ENCODE assay signal across 25 mouse cellular contexts in the genomic region with DNA sequence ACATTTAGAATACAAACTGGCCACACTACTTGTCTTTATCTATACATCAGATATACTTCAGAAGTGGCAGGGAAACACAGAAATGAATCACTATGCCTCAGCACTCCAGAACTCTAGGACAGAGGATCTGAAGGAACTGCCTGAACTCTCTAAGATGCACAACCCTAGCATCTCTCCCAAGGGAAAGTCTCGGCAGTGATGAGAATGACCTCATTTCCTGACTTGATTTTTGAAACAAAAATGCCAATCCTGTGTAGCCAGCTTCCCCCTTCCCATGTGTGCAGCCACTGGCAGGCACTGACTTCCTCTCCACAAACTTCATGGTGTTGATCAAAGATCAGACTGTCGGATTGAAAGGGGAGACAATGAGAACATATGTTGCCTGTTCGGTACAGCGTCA.
A peak's percentile ranks its signal among the peaks of the same experiment; 100 is the strongest.
DNase-seq lines count a peak whose midpoint lies in the region; ATAC-seq and TF ChIP-seq lines count a peak whose summit lies in the region.
"Had no signal": no experiment of that assay in that cellular context is flagged by ENCODE, and none has a peak within 500 bp of the region (broad histone marks: within the 10 kb centered on the region; RNA-seq: fewer than 3 reads in every experiment).

No protein-coding gene starts in this region.

- no peaks in the 10 kb centered on the region for H3K36me3 ChIP-seq in heart, embryonic 12.5 days
- no peaks in the 10 kb centered on the region for H3K36me3 ChIP-seq in midbrain, postnatal 0 days (ENCODE audit: insufficient read depth, low read length)
- no peaks in the 10 kb centered on the region for H3K36me3 ChIP-seq in midbrain, embryonic 10.5 days
- H3K36me3 ChIP-seq: embryonic facial prominence, embryonic 15.5 days; forebrain, embryonic 10.5 days; G1E; intestine, embryonic 15.5 days; limb, embryonic 12.5 days; liver, embryonic 12.5 days; neural tube, embryonic 13.5 days had no signal

- no peak overlapping the region for H3K9ac ChIP-seq in heart, embryonic 12.5 days
- H3K9ac ChIP-seq in midbrain, postnatal 0 days (replicated peaks; ENCODE audit: low read length, poor library complexity, severe bottlenecking): no peak overlapping the region
- H3K9ac ChIP-seq: embryonic facial prominence, embryonic 15.5 days; hindbrain, embryonic 14.5 days; intestine, embryonic 15.5 days; limb, embryonic 12.5 days; liver, embryonic 12.5 days; neural tube, embryonic 13.5 days had no signal

- TF ChIP-seq CTCF in midbrain, postnatal 0 days (IDR thresholded peaks at IDR 0.05): no peak

- intact Hi-C loops in left cerebral cortex, postnatal 14 days (cut with DNase I): no loop called here

- peaks cover 22% of the 10 kb centered on the region for H3K4me1 ChIP-seq in heart, embryonic 12.5 days (replicated peaks)
- 0 out of 2 replicates have a peak, but pooled peaks cover 3% of the 10 kb centered on the region for H3K4me1 ChIP-seq in midbrain, postnatal 0 days (ENCODE audit: insufficient read depth, low read length)
- peaks cover 9% of the 10 kb centered on the region for H3K4me1 ChIP-seq in midbrain, embryonic 10.5 days
- H3K4me1 ChIP-seq: liver, embryonic 12.5 days had no signal

- no peak for ATAC-seq in heart, embryonic 12.5 days (ENCODE audit: insufficient number of reproducible peaks, low FRiP score)
- ATAC-seq in midbrain, postnatal 0 days (ENCODE audit: low FRiP score): no peak
- ATAC-seq: CD4-positive, CD25-positive, alpha-beta regulatory T cell, adult 4 months; intestine, embryonic 15.5 days; liver, embryonic 12.5 days had no signal

- no peak overlapping the region for H3K4me2 ChIP-seq in heart, embryonic 12.5 days
- H3K4me2 ChIP-seq in midbrain, postnatal 0 days (ENCODE audit: low read depth, low read length, poor library complexity, severe bottlenecking): no peak overlapping the region
- H3K4me2 ChIP-seq: embryonic facial prominence, embryonic 15.5 days; hindbrain, embryonic 14.5 days; intestine, embryonic 15.5 days; limb, embryonic 12.5 days; liver, embryonic 12.5 days; midbrain, embryonic 11.5 days; neural tube, embryonic 13.5 days had no signal

- WGBS in heart, embryonic 12.5 days: 53% methylated on average over 4 of the region's 4 CpGs
- 68% methylated on average over 4 of the region's 4 CpGs for WGBS in midbrain, postnatal 0 days
- WGBS in midbrain, embryonic 10.5 days: 78% methylated on average over 4 of the region's 4 CpGs

- DNase-seq in heart, adult 18-20 months: peak; percentile 19 to 33
- DNase-seq in midbrain, postnatal 0 days (ENCODE audit: low spot score): peak; percentile 9
- no peak for DNase-seq in midbrain, embryonic 10.5 days (ENCODE audit: low spot score)
- DNase-seq in fibroblast of lung, adult 2 months (ENCODE audit: low read depth): peak; percentile 7
- DNase-seq in cerebellum, adult 11-12 months: no peak
- DNase-seq in left cerebral cortex, postnatal 14 days (ENCODE audit: low spot score in 2 of 2): no peak
- DNase-seq: adrenal gland, postnatal 25 days; cerebellum, adult 8-10 months; gastrocnemius, postnatal 14 days; heart, postnatal 14 days; kidney, postnatal 4 days; right cerebral cortex, adult 18-20 months; thymus, postnatal 25 days had no signal

- H3K9me3 ChIP-seq in heart, embryonic 12.5 days (replicated peaks): no peaks in the 10 kb centered on the region
- no peaks in the 10 kb centered on the region for H3K9me3 ChIP-seq in midbrain, postnatal 0 days (ENCODE audit: low read length)
- H3K9me3 ChIP-seq in midbrain, embryonic 10.5 days (replicated peaks): no peaks in the 10 kb centered on the region
- H3K9me3 ChIP-seq: embryonic facial prominence, embryonic 15.5 days; forebrain, embryonic 10.5 days; G1E; intestine, embryonic 15.5 days; limb, embryonic 12.5 days; liver, embryonic 12.5 days; neural tube, embryonic 13.5 days had no signal

- H3K27ac ChIP-seq in heart, embryonic 12.5 days (ENCODE audit: poor library complexity, severe bottlenecking): no peak overlapping the region
- H3K27ac ChIP-seq in midbrain, postnatal 0 days (ENCODE audit: low read depth, low read length): no peak overlapping the region
- no peak overlapping the region for H3K27ac ChIP-seq in midbrain, embryonic 10.5 days (replicated peaks)
- H3K27ac ChIP-seq: embryonic facial prominence, embryonic 15.5 days; forebrain, embryonic 10.5 days; hindbrain, embryonic 14.5 days; intestine, embryonic 15.5 days; limb, embryonic 12.5 days; liver, embryonic 12.5 days; macrophage; neural tube, embryonic 13.5 days had no signal

- H3K27me3 ChIP-seq in heart, embryonic 12.5 days (replicated peaks): no peaks in the 10 kb centered on the region
- no peaks in the 10 kb centered on the region for H3K27me3 ChIP-seq in midbrain, postnatal 0 days (ENCODE audit: insufficient read depth, low read length)
- no peaks in the 10 kb centered on the region for H3K27me3 ChIP-seq in midbrain, embryonic 10.5 days (ENCODE audit: low read depth, poor library complexity, severe bottlenecking)
- H3K27me3 ChIP-seq: embryonic facial prominence, embryonic 15.5 days; intestine, embryonic 15.5 days; limb, embryonic 12.5 days; liver, embryonic 12.5 days; neural tube, embryonic 13.5 days had no signal

- H3K4me3 ChIP-seq in heart, embryonic 12.5 days: no peak overlapping the region
- no peak overlapping the region for H3K4me3 ChIP-seq in midbrain, postnatal 0 days (ENCODE audit: low read depth, low read length)
- no peak overlapping the region for H3K4me3 ChIP-seq in midbrain, embryonic 10.5 days
- H3K4me3 ChIP-seq: embryonic facial prominence, embryonic 15.5 days; forebrain, embryonic 10.5 days; intestine, embryonic 15.5 days; limb, embryonic 12.5 days; liver, embryonic 12.5 days; neural tube, embryonic 13.5 days had no signal

Comparison
In these comparisons a context has a peak if more than half of its experiments do, and no peak if none do; other contexts are left out.
1. DNase-seq: peak in heart, adult 18-20 months (2 of 2), midbrain, postnatal 0 days (single experiment) and fibroblast of lung, adult 2 months (single experiment); none in midbrain, embryonic 10.5 days (single experiment), cerebellum, adult 11-12 months (single experiment) and left cerebral cortex, postnatal 14 days (0 of 2).